Mouse (Mus musculus) kidney, adult 8-10 months (tissue): ENCODE measurements at regions not wholly inside any gene's neighbourhood (a gene's known extent, or its start where the extent isn't known, plus 50 kb on each side); places are given as distances from the start of the nearest gene placed in this dataset.

Experiments
- DNase-seq, 2 experiments: peaks; one replicate each; pipeline ENCODE4 v3.0.0; 2022

GRCm38 (mm10) chr13:107620887-107621286 lies 423.4 kb upstream of the Smim15 start:
- no peak for DNase-seq

DNA sequence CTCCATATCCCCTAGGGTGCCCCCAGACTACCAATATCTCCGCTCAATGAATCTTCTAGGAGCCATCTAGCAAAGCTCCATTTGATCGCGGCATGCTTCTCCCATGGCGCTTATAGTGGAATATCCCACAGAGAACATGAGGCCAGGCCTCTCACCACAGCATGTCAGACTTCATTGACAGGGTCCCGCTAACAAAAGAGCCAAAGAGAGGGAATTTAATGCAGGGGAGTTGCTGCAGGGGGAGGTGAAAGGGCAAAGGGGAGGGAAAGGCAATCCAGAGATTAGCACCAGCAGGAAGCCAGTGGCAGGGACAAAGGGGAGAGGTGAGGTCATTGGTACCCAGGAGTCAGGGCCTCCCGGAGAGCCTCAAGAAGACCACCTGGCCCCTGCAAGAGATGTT lies 424.0 kb upstream of the Smim15 start:
- DNase-seq = no peak

DNA sequence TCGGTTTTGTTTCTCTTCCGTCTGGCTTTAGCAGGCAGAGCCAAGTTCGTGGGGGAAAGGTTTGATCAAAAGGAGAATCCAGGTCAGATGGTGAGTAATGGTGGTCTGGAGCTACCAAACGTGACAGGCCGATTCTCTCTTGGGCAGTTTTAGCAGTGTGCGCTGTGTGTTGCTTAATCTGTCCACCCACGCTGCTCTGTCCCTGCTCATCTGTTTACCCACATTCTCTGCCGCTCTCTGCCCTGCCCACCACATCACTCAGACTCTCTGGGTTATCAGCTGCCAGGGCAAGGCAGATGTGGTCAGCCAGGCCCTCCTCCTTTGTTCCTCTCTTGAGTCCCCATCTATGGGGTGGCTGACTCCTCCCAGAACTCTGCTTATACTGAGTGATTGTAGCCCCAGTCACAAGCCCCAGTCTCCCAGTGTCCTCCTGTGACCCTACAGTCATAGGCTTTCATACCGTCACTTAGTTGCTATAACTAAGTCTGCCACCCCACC lies 424.8 kb upstream of the Smim15 start:
- no peak for DNase-seq

DNA sequence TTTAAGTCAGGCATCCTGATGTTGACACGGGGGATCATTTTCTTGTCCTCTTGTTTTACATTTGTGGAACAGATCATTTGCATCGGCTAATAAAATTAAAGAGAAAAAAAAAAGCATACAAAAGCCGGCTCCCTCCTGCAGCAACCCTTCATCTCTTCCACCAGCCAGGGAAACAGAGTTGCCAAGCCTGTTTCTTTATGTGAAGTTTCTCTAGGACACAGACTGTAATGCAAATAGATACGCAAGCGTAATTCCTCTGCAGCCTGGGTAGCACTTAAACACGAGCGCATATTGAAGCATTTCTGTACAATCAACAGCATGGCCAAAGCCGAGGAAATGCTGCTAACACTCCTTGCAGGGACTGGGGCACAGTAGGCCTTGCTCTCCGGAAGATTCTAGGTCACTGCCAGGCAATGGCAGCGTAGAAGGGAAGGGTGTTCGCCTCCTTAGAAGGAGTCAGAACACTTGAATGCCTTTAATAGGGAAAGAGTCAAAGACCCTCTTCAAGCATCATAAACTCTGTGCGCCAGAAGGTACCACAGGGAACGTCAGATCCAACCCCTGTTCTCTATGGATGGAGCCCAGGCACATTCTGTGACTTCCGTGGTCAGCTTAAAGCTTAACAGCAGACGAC lies 425.3 kb upstream of the Smim15 start:
- no peak for DNase-seq

DNA sequence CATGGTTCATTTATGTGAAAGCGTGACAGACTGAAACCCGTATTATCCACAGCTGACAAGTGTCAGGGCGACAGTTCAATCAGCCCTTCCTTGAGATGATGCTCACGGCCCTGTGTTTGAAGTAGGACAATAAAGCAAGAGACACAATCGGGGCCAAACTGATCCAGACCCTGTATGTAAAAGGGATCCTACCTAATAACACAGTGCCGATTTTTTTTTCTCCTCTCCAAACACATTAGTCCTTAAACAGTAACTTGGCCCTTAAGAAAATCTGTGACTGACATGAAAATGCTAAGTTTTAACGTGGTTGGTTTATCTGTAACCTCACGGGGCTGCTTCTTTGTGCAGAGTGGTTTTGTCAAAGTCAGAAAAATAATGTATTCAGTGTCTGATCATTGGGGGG lies 425.9 kb upstream of the Smim15 start:
- no peak for DNase-seq

- DNase-seq = no peak
Observed at GRCm38 (mm10) chr13:107617582-107617981, 426.7 kb upstream of the Smim15 start.

- peak; percentile 12 to 45 for DNase-seq
Observed at GRCm38 (mm10) chr13:107616775-107617174, 427.5 kb upstream of the Smim15 start.

DNA sequence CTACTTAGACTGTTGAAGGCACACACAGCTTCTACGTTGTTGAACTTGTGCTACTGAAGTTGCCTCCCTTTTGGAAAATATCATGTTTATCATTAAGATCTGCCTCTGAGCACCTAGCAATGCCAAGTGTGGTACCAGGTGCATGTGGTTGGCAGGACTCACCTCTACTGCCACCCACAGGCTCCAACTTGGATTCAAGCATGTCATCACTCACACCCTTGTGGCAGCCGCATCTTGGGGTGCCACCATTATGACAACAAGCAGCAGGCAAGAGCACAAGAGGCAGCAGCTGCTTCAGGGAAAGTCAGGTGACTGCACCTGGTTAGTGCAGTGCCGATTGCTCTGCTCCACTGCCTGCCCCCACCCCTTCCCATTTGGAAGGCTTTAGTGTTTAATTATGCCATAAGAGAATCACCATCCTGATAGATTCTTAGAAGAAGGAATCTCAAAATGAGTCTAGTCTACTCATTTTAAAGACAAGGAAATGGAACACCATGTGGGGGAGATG lies 435.2 kb upstream of the Smim15 start:
- DNase-seq = no peak

GRCm38 (mm10) chr13:107607294-107607693 lies 437.0 kb upstream of the Smim15 start:
- DNase-seq = peak; percentile 13 to 56

DNA sequence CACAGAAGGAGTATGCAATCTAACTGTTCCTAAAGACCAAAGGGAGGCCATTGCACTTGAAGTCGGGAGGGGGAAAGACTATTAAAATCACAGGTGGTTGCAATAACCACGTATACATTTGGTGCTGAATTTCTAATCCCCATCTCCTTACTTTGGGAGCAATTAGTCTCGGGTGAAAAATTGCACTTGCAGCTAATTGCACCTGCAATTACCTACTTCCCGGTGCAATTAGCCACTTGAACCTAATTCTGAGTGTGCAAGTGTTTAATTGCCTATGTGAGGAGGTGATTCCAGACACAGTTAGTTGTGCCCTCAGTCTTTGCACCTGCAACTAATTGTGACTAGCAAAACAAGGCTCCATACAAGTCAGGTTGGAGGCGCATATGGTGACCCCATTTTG lies 442.1 kb upstream of the Smim15 start:
- DNase-seq = no peak

GRCm38 (mm10) chr13:107601132-107601439 lies 443.2 kb upstream of the Smim15 start:
- no peak for DNase-seq

- peak; percentile 66 to 68 for DNase-seq
Observed at GRCm38 (mm10) chr13:107600331-107601131, 443.7 kb upstream of the Smim15 start.

- DNase-seq = no peak
Observed at GRCm38 (mm10) chr13:107599094-107599644, 445.1 kb upstream of the Smim15 start.

GRCm38 (mm10) chr13:107598391-107598790 lies 445.9 kb upstream of the Smim15 start:
- no peak for DNase-seq

DNA sequence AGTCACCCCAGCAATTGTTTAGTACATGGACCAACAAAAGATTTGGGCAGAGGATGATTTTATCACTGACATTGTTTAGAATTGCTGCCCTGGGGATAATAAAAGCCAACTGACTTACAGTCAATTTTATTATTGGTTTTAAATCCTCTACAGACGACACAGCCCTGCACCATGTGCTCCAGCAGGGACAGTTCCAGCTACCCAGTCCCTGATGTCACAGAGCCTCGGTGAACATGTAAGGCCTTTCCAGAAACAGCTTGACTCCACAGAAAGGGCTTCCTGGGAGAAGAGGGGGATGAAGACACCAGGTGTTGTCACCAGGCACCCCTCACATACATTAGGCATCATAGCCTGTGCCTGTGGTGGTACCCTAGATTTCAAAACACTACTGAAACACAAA lies 447.0 kb upstream of the Smim15 start:
- DNase-seq = no peak

DNA sequence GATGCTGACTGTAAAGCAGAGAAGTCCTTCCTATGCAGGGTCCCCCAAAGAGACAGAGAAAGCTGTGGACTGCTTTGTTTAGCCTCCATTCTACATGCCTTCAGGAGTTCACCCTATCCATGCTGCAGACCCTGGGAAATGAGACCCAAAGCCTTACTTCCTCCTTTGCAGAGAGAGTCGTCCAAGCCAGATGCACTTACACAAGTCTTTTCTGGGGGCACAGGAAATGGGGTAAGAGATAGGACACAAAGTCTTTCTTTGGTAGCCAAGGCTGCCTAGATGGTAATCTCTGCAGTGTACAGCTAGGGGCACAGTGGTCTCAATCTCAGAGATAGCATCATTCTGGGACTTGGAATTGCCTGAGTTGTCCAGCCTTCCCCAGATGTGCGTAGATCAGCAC lies 448.1 kb upstream of the Smim15 start:
- no peak for DNase-seq

- DNase-seq = no peak
Observed at GRCm38 (mm10) chr13:107588399-107589002, 455.7 kb upstream of the Smim15 start.

DNA sequence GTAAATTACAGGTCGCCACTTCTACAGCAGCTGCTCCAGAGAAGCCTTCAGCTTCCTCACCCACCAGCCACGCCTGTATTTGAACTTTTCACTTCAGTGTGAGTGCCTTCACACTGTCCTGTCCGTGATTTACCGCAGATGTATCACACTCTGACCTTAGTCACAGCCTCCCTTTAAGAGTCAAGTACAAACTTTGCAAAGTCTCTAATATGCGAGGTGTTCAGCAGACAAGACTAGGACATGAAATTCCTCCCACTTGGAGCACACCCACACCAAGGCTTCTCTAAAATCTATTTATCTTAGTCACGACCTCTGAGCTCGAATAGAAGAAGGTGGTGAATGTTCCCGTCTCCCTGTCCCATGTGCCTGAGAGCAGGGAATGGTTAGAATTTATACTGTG lies 456.6 kb upstream of the Smim15 start:
- DNase-seq = no peak

DNA sequence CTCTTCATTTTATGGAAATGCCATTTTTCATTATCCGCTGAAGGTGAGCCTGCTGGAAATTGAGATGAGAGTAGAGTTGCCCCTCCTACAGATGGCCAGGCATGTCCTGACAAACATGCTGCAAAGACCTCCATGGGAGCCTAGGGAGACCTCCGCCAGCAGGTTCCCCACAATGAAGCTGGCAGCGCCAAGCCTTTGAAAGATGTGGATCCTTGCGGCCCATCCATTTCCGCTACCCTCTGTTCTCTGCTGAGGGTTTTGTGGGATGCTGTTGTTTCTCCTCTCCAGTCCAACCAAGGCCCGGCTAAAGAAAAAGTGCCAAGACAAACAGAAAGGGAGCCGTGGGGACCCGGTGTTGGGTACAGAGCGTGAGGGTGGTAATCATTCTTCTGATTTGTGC lies 458.3 kb upstream of the Smim15 start:
- no peak for DNase-seq

DNA sequence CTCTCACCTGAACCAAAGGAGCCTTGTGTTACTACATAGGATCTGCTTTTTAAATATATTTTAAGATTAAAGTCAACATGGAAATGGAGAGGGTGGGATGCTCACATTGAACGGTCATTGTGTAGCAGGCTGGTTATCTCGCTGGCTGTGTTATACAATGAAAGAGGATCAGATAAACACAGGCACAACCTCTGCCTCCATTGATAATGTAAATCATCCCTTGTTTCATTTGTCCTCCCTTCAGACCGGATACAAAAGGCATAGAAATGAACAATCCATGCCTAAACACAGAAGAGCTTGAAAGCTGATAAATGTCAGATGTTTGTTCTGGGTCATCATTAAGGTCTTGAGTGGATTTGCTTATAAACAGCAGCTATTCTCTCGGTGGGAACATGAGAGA lies 458.9 kb upstream of the Smim15 start:
- DNase-seq = no peak

GRCm38 (mm10) chr13:107578968-107579367 lies 465.3 kb upstream of the Smim15 start:
- DNase-seq = no peak

- no peak for DNase-seq
Observed at GRCm38 (mm10) chr13:107577809-107578208, 466.4 kb upstream of the Smim15 start.

DNA sequence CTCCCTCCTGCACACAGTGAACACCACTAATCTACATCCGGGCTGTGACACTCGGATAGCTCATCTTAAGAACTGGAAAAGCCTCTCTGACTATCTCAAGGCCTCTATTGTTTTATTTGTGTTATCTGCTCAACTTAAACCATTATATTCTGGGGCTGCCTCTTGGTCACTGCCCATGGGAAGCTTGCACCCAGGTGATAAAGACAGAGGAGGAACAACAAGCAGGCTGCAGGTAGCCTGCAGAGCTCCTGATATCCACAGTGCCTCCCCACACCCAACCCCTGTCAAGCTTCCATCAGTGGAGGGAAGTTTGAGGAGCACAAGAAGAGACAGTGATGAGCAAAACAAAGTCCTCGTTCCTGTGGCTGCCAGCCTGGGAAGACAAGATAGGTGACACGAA lies 467.0 kb upstream of the Smim15 start:
- DNase-seq = no peak

DNA sequence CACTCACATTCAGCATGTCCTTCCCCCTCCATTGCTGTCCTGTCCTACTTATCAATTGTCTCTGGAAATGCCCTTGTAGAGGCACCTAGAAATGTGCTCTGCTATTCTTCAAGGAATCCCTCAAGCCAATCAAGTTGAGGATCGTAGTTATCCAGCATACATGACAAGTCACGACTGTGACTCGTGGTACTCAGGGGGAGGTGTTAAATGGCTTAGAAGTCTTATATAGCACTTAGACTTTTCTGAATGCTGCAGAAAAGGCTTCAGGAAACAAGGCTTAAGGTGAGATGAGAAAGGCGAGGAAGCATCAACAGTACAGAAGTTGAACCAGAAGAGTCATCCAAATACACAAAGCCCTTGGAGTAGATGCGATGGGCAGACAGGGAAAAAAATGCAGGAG lies 467.5 kb upstream of the Smim15 start:
- no peak for DNase-seq
